Mouse (Mus musculus): ENCODE measurements around the gene Lhcgr.

- TF ChIP-seq CTCF (IDR thresholded peaks at IDR 0.05; ENCODE audit: borderline replicate concordance, extremely low read depth, insufficient read depth, insufficient read length): no peak
- TF ChIP-seq POLR2A (IDR thresholded peaks at IDR 0.05; ENCODE audit: borderline replicate concordance, extremely low read depth, insufficient read depth, insufficient read length, poor library complexity, severe bottlenecking): no peak
Observed at GRCm38 (mm10) chr17:88770081-88770480, 21.7 kb downstream of the Lhcgr start.

Measured in brain, embryonic 14.5 days (tissue).